Mouse (Mus musculus) pancreas, adult 10 weeks (tissue): ENCODE results near the gene Rasa1. TPM values are rescaled to one million over a fixed set of nuclear protein-coding genes. Genes with fewer than 3 reads are reported as not detected.

Source experiments
- polyA plus RNA-seq: library from polyadenylated mRNA; stranded (reverse); fragments of 350-450 nt; fragmentation: Illumina TruSeq; extraction: RNeasy Lipid Tissue Mini Kit (QIAGEN cat#74804); gene quantifications from one replicate; pipeline ENCODE4 v1.2.3, GENCODE M21; 2015; ENCODE audit warnings: low read depth, low replicate concordance; ENCODE audit not compliant: insufficient read depth

Rasa1 gene
- polyA plus RNA-seq = 12.5 TPM

DNA sequence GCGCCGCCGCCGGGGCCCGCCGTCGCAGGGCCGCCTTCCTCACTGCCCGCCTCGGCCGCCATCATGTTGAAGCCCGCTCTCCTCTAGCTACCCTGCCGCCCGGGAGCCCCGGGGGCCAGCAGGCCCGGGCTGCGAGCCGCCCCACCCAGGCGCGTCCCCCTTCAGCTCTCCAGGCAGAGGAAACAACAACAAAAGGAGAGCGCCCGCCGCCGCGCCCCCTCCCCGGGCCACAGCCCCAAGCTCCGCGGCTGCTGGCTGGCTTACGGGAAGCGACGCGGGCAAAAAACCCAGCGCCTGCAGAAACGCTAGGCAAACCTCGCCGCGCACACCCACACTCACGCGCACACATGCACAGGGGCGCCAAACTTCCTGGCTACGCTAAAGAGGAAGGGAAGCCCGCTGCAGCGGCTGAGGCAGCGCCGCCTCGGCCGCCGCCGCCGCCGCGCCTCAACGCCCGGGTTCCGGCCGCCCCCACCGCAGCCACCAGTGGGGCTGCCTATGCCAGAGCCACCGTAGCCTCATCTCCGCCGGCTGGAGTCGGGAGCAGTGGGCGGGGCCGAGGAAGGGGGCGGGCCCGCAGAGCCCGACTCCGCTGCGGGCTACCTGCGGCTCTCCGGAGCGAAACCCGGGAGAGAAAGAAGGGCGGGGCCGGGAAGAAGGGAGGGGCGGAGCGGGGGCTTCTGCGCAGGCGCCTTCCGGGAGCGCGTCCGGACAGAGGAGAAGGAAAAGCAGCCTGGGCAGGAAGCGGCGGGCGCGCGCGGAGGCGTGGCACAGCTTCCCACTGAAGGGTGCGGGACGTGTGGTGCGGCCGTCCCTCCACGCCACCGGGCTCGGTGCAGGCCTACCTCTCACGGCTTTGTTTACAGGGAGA is at the start of gene Rasa1:
TSS of gene Rasa1 (minus strand) at position 288 of the 871 bp plus-strand sequence.

DNA sequence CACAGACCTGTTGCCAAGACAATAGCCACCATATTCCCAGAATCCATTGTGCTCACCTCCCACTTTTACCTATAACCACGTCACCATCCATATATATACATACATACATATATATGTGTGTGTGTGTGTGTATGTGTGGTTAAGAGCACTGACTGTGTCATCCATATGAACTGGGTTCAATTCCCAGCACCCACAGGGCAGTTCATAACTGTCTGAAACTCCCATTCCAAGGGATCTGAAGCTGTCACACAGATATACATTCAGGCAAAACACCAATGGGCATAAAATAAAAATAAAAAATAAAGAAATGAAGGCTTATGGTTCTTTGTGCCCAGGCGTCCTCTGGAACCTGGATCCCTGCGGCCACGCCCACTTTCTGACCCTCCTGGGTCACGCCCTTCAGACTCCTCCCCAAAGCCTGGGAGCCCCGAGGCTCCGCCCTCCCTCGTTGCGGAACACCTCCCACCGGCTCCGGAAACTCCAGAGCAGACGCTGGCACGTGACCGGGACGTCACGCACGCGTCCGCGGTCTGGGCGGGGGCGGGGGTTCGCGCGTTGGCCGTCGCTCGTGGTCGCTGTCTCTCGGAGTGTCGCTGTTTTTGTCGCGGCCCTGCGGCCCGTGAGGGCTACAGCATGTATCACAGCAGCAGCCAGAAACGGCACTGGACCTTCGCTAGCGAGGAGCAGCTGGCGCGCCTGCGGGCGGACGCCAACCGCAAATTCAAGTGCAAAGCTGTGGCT is 99.9 kb downstream of the Rasa1 start, which contains the start of gene Ccnh:
TSS of gene Ccnh (plus strand) at position 506 of the 741 bp plus-strand sequence.

Other genes starting within 250 kb of the Rasa1 start
- gene Ccnh, start 99.7 kb downstream of the Rasa1 start, polyA plus RNA-seq = 4.1 TPM